Mouse (Mus musculus) neural tube, embryonic 12.5 days (tissue): ENCODE results near the gene Plekha5. TPM values are rescaled to one million over a fixed set of nuclear protein-coding genes. Genes with fewer than 3 reads are reported as not detected.

Experiments
- ATAC-seq: fragments of 200-750 bp; cut with Nextera tagmentation; 2 replicates; pipeline ENCODE4 v1.8.0; 2017; ENCODE audit warnings: low read depth, mild to moderate bottlenecking, moderate TSS enrichment, moderate library complexity; ENCODE audit not compliant: low FRiP score
- H3K27ac ChIP-seq: fragments of 300-500 bp; sonication (generic); 2 replicates; pipeline ENCODE4 v1.5.1; 2016
- H3K27me3 ChIP-seq: fragments of 300-500 bp; sonication (generic); replicated peaks from 2 replicates; pipeline ENCODE4 v1.6.1; 2016; ENCODE audit warnings: mild to moderate bottlenecking
- H3K36me3 ChIP-seq: fragments of 300-500 bp; sonication (generic); 2 replicates; pipeline ENCODE4 v1.6.1; 2016; ENCODE audit warnings: mild to moderate bottlenecking
- H3K4me1 ChIP-seq: fragments of 300-500 bp; sonication (generic); 2 replicates; pipeline ENCODE4 v1.6.1; 2016
- H3K4me2 ChIP-seq: fragments of 300-500 bp; sonication (generic); replicated peaks from 2 replicates; pipeline ENCODE4 v1.6.1; 2016; ENCODE audit warnings: mild to moderate bottlenecking
- H3K4me3 ChIP-seq: fragments of 300-500 bp; sonication (generic); 2 replicates; pipeline ENCODE4 v1.5.1; 2016
- H3K9ac ChIP-seq: fragments of 300-500 bp; sonication (generic); 2 replicates; pipeline ENCODE4 v1.6.1; 2016; ENCODE audit warnings: mild to moderate bottlenecking
- H3K9me3 ChIP-seq: fragments of 300-500 bp; sonication (generic); 2 replicates; pipeline ENCODE4 v1.6.1; 2016; ENCODE audit warnings: mild to moderate bottlenecking
- WGBS: fragments of 180-500 bp; shearing (Covaris S2); methylation state at CpG from one replicate; pipeline ENCODE4 v1.1.7; 2016; 5-methylcytosine and 5-hydroxymethylcytosine counted together
- polyA plus RNA-seq: library from polyadenylated mRNA; unstranded; fragments of >200 nt; fragmentation: Nextera tagmentation; extraction: Ambion mirVana; gene quantifications from 2 replicates; pipeline ENCODE4 v1.2.1, GENCODE M21; 2016

The Plekha5 gene
- polyA plus RNA-seq, 1 experiment from 2014 or later, result 53.3 TPM

GRCm38 (mm10) chr6:140547203-140547944, 123.5 kb downstream of the Plekha5 start:
- no peaks in the 10 kb centered on the region for H3K27me3 ChIP-seq
- H3K36me3 ChIP-seq, result peaks cover 45% of the 10 kb centered on the region
- no peak overlapping the region for H3K27ac ChIP-seq
- no peaks in the 10 kb centered on the region for H3K9me3 ChIP-seq
- ATAC-seq, result peak; percentile 69; the same call in 1 of the 2 replicates
- no peak overlapping the region for H3K4me3 ChIP-seq
- H3K4me2 ChIP-seq, result no peak overlapping the region
- H3K4me1 ChIP-seq, result peaks cover 6% of the 10 kb centered on the region; the same call in 1 of the 2 replicates
- WGBS, result 74% methylated on average over 11 of the region's 11 CpGs
- no peak overlapping the region for H3K9ac ChIP-seq

- Histone ChIP-seq H3K27ac (no peak overlapping the region), H3K4me3 (no peak overlapping the region), H3K9ac (no peak overlapping the region), H3K36me3 (peaks cover 48% of the 10 kb centered on the region), H3K4me2 (no peak overlapping the region), H3K9me3 (no peaks in the 10 kb centered on the region), H3K4me1 (peaks cover 6% of the 10 kb centered on the region; the same call in 1 of the 2 replicates), H3K27me3 (no peaks in the 10 kb centered on the region)
- peak; percentile 42; the same call in 1 of the 2 replicates for ATAC-seq
- WGBS, result 69% methylated on average over 5 of the region's 5 CpGs
Observed at GRCm38 (mm10) chr6:140548082-140548769, 124.4 kb downstream of the Plekha5 start.

- H3K4me3 ChIP-seq, result no peak overlapping the region
- ATAC-seq, result no peak
- no peak overlapping the region for H3K9ac ChIP-seq
- H3K9me3 ChIP-seq, result no peaks in the 10 kb centered on the region
- no peak overlapping the region for H3K27ac ChIP-seq
- H3K4me1 ChIP-seq, result peaks cover 6% of the 10 kb centered on the region; the same call in 1 of the 2 replicates
- H3K27me3 ChIP-seq, result no peaks in the 10 kb centered on the region
- 90% methylated on average over 13 of the region's 13 CpGs for whole genome bisulfite sequencing
- H3K4me2 ChIP-seq, result no peak overlapping the region
- H3K36me3 ChIP-seq, result peaks cover 35% of the 10 kb centered on the region
Observed at GRCm38 (mm10) chr6:140550741-140551140, 126.9 kb downstream of the Plekha5 start.

- no peaks in the 10 kb centered on the region for H3K27me3 ChIP-seq
- H3K9ac ChIP-seq, result no peak overlapping the region
- no peaks in the 10 kb centered on the region for H3K4me1 ChIP-seq
- no peak for ATAC-seq
- no peak overlapping the region for H3K4me2 ChIP-seq
- no peaks in the 10 kb centered on the region for H3K9me3 ChIP-seq
- peaks cover 28% of the 10 kb centered on the region for H3K36me3 ChIP-seq
- WGBS, result 65% methylated on average over 4 of the region's 4 CpGs
- no peak overlapping the region for H3K27ac ChIP-seq
- no peak overlapping the region for H3K4me3 ChIP-seq
Observed at GRCm38 (mm10) chr6:140554261-140554660, 130.4 kb downstream of the Plekha5 start.

GRCm38 (mm10) chr6:140559411-140559810, 135.6 kb downstream of the Plekha5 start:
- Histone ChIP-seq H3K27ac (no peak overlapping the region), H3K36me3 (no peaks in the 10 kb centered on the region), H3K4me2 (no peak overlapping the region), H3K27me3 (no peaks in the 10 kb centered on the region), H3K9ac (no peak overlapping the region), H3K4me3 (no peak overlapping the region), H3K9me3 (no peaks in the 10 kb centered on the region), H3K4me1 (no peaks in the 10 kb centered on the region)
- no peak for ATAC-seq
- WGBS, result 89% methylated on average over 6 of the region's 6 CpGs

GRCm38 (mm10) chr6:140561151-140561916, 137.5 kb downstream of the Plekha5 start:
- H3K9ac ChIP-seq, result no peak overlapping the region
- no peaks in the 10 kb centered on the region for H3K27me3 ChIP-seq
- no peak overlapping the region for H3K4me3 ChIP-seq
- H3K9me3 ChIP-seq, result no peaks in the 10 kb centered on the region
- ATAC-seq, result no peak
- H3K4me2 ChIP-seq, result no peak overlapping the region
- H3K27ac ChIP-seq, result no peak overlapping the region
- no peaks in the 10 kb centered on the region for H3K4me1 ChIP-seq
- H3K36me3 ChIP-seq, result peaks cover 7% of the 10 kb centered on the region; the same call in 1 of the 2 replicates
- 87% methylated on average over 9 of the region's 9 CpGs for WGBS

- no peaks in the 10 kb centered on the region for H3K27me3 ChIP-seq
- ATAC-seq, result no peak
- H3K4me3 ChIP-seq, result no peak overlapping the region
- H3K36me3 ChIP-seq, result peaks cover 7% of the 10 kb centered on the region; the same call in 1 of the 2 replicates
- 90% methylated on average over 9 of the region's 9 CpGs for WGBS
- 0 out of 2 replicates have a peak, but pooled peaks cover 2% of the 10 kb centered on the region for H3K4me1 ChIP-seq
- no peaks in the 10 kb centered on the region for H3K9me3 ChIP-seq
- H3K27ac ChIP-seq, result no peak overlapping the region
- no peak overlapping the region for H3K4me2 ChIP-seq
- H3K9ac ChIP-seq, result no peak overlapping the region
Observed at GRCm38 (mm10) chr6:140561917-140562590, 138.2 kb downstream of the Plekha5 start.

- no peaks in the 10 kb centered on the region for H3K9me3 ChIP-seq
- H3K4me2 ChIP-seq, result no peak overlapping the region
- ATAC-seq, result no peak
- H3K27ac ChIP-seq, result no peak overlapping the region
- no peaks in the 10 kb centered on the region for H3K27me3 ChIP-seq
- no peak overlapping the region for H3K4me3 ChIP-seq
- WGBS, result 77% methylated on average over 2 of the region's 2 CpGs
- 0 out of 2 replicates have a peak, but pooled peaks cover 10% of the 10 kb centered on the region for H3K4me1 ChIP-seq
- peaks cover 24% of the 10 kb centered on the region for H3K36me3 ChIP-seq
- H3K9ac ChIP-seq, result no peak overlapping the region
Observed at GRCm38 (mm10) chr6:140567199-140567598, 143.3 kb downstream of the Plekha5 start.

- H3K4me1 ChIP-seq, result 0 out of 2 replicates have a peak, but pooled peaks cover 10% of the 10 kb centered on the region
- no peak overlapping the region for H3K4me2 ChIP-seq
- no peak overlapping the region for H3K9ac ChIP-seq
- H3K27ac ChIP-seq, result no peak overlapping the region
- H3K27me3 ChIP-seq, result no peaks in the 10 kb centered on the region
- no peaks in the 10 kb centered on the region for H3K9me3 ChIP-seq
- ATAC-seq, result no peak
- 75% methylated on average over 2 of the region's 2 CpGs for WGBS
- no peak overlapping the region for H3K4me3 ChIP-seq
- H3K36me3 ChIP-seq, result peaks cover 29% of the 10 kb centered on the region
Observed at GRCm38 (mm10) chr6:140567897-140568296, 144.0 kb downstream of the Plekha5 start.

GRCm38 (mm10) chr6:140570152-140570551, 146.3 kb downstream of the Plekha5 start:
- ATAC-seq, result 0 out of 2 replicates have a peak, but pooled peaks have one; percentile 32
- 82% methylated on average over 11 of the region's 11 CpGs for WGBS
- H3K36me3 ChIP-seq, result peaks cover 48% of the 10 kb centered on the region

GRCm38 (mm10) chr6:140574943-140575342, 151.1 kb downstream of the Plekha5 start:
- H3K36me3 ChIP-seq, result peaks cover 69% of the 10 kb centered on the region
- no peak overlapping the region for H3K27ac ChIP-seq
- no peaks in the 10 kb centered on the region for H3K4me1 ChIP-seq
- no peak overlapping the region for H3K4me3 ChIP-seq
- H3K9me3 ChIP-seq, result no peaks in the 10 kb centered on the region
- no peaks in the 10 kb centered on the region for H3K27me3 ChIP-seq
- no peak overlapping the region for H3K9ac ChIP-seq
- 93% methylated on average over 3 of the region's 3 CpGs for WGBS
- H3K4me2 ChIP-seq, result no peak overlapping the region
- ATAC-seq, result no peak

More at GRCm38 (mm10) chr6:140570152-140570551, 146.3 kb downstream of the Plekha5 start:
- Histone ChIP-seq H3K4me2 (no peak overlapping the region), H3K4me1 (0 out of 2 replicates have a peak, but pooled peaks cover 10% of the 10 kb centered on the region), H3K27ac (no peak overlapping the region), H3K27me3 (no peaks in the 10 kb centered on the region), H3K9ac (no peak overlapping the region), H3K4me3 (no peak overlapping the region), H3K9me3 (no peaks in the 10 kb centered on the region)
